In genomic region chr16:35306631-35307030, GRCm38 (mm10) we compare ENCODE assay signal across 19 mouse cellular contexts.
"Had no signal": no experiment of that assay in that cellular context is flagged by ENCODE, and none has a peak within 500 bp of the region (broad histone marks: within the 10 kb centered on the region; RNA-seq: fewer than 3 reads in every experiment).

No protein-coding gene starts in this region.

- H3K9me3 ChIP-seq: heart, embryonic 12.5 days; hindbrain, embryonic 13.5 days; hindbrain, embryonic 15.5 days; limb, embryonic 10.5 days; limb, embryonic 12.5 days; liver, embryonic 13.5 days had no signal

- H3K4me1 ChIP-seq: limb, embryonic 10.5 days; limb, embryonic 12.5 days had no signal

- DNase-seq: gastrocnemius, postnatal 14 days; gastrocnemius, postnatal 36 days; heart, adult 18-20 months; heart, postnatal 14 days; heart, postnatal 36 days; kidney, adult 18-20 months; kidney, adult 8-10 months; kidney, postnatal 10 days; kidney, postnatal 4 days; liver, embryonic 13.5 days had no signal

- H3K9ac ChIP-seq: heart, embryonic 12.5 days; hindbrain, embryonic 13.5 days; hindbrain, embryonic 15.5 days; limb, embryonic 12.5 days; liver, embryonic 13.5 days had no signal

- H3K27ac ChIP-seq: hindbrain, embryonic 13.5 days; hindbrain, embryonic 15.5 days; hindbrain, postnatal 0 days; layer of hippocampus, adult 2 months; left cerebral cortex, adult 2 months; limb, embryonic 10.5 days; limb, embryonic 12.5 days; liver, embryonic 13.5 days had no signal

- H3K4me2 ChIP-seq: heart, embryonic 12.5 days; hindbrain, embryonic 13.5 days; hindbrain, embryonic 15.5 days; limb, embryonic 12.5 days; liver, embryonic 13.5 days had no signal

- H3K27me3 ChIP-seq: heart, embryonic 12.5 days; hindbrain, embryonic 13.5 days; hindbrain, embryonic 15.5 days; limb, embryonic 12.5 days; liver, embryonic 13.5 days had no signal

- ATAC-seq: hindbrain, postnatal 0 days; intestine, embryonic 16.5 days had no signal

- H3K4me3 ChIP-seq: heart, embryonic 12.5 days; hindbrain, embryonic 13.5 days; hindbrain, embryonic 15.5 days; layer of hippocampus, adult 2 months; left cerebral cortex, adult 2 months; limb, embryonic 10.5 days; limb, embryonic 12.5 days; liver, embryonic 13.5 days had no signal

- H3K36me3 ChIP-seq: liver, embryonic 13.5 days had no signal
